Mouse (Mus musculus) forebrain, embryonic 11.5 days (tissue): ENCODE measurements around the gene Plcl1. TPM values are rescaled to one million over a fixed set of nuclear protein-coding genes. Genes with fewer than 3 reads are reported as not detected.

Experiments
- ATAC-seq: fragments of 200-750 bp; cut with Nextera tagmentation; replicated peaks from 2 replicates; pipeline ENCODE4 v1.8.0; 2017; ENCODE audit warnings: moderate TSS enrichment; ENCODE audit not compliant: low FRiP score
- DNase-seq: peaks from one replicate; pipeline ENCODE4 v3.0.0-alpha.2; 2017; ENCODE audit warnings: low spot score
- H3K27ac ChIP-seq: fragments of 300-500 bp; sonication (generic); 2 replicates; pipeline ENCODE4 v1.5.1; 2014; ENCODE audit warnings: low read depth, low read length
- H3K27me3 ChIP-seq: fragments of 300-500 bp; sonication (generic); 2 replicates; pipeline ENCODE4 v1.6.1; 2014; ENCODE audit warnings: mild to moderate bottlenecking, low read length, mixed read lengths; ENCODE audit not compliant: control insufficient read depth, insufficient read depth
- H3K36me3 ChIP-seq: fragments of 300-500 bp; sonication (generic); 2 replicates; pipeline ENCODE4 v1.6.1; 2014; ENCODE audit warnings: mild to moderate bottlenecking, low read length, moderate library complexity, mixed read lengths; ENCODE audit not compliant: control insufficient read depth, insufficient read depth
- H3K4me1 ChIP-seq: fragments of 300-500 bp; sonication (generic); replicated peaks from 2 replicates; pipeline ENCODE4 v1.6.1; 2014; ENCODE audit warnings: low read length, mixed read lengths; ENCODE audit not compliant: control insufficient read depth, insufficient read depth
- H3K4me2 ChIP-seq: fragments of 300-500 bp; sonication (generic); 2 replicates; pipeline ENCODE4 v1.6.1; 2014; ENCODE audit warnings: low read depth, mild to moderate bottlenecking, low read length, moderate library complexity, mixed read lengths; ENCODE audit not compliant: severe bottlenecking
- H3K4me3 ChIP-seq: fragments of 300-500 bp; sonication (generic); 2 replicates; pipeline ENCODE4 v1.5.1; 2014; ENCODE audit warnings: low read depth, low read length
- H3K9ac ChIP-seq: fragments of 300-500 bp; sonication (generic); 2 replicates; pipeline ENCODE4 v1.6.1; 2014; ENCODE audit warnings: low read length
- H3K9me3 ChIP-seq: fragments of 300-500 bp; sonication (generic); 2 replicates; pipeline ENCODE4 v1.6.1; 2016; ENCODE audit warnings: low read length, mixed read lengths; ENCODE audit not compliant: control insufficient read depth
- WGBS: fragments of 180-500 bp; shearing (Covaris S2); extraction: QIAGEN DNeasy Blood & Tissue Kit; methylation state at CpG from one replicate; pipeline ENCODE4 v1.1.7; 2014; 5-methylcytosine and 5-hydroxymethylcytosine counted together
- polyA plus RNA-seq: library from polyadenylated mRNA; unstranded; fragments of >200 nt; fragmentation: Nextera tagmentation; extraction: Ambion mirVana; gene quantifications from 2 replicates; pipeline ENCODE4 v1.2.1, GENCODE M21; 2014

Plcl1 gene
- polyA plus RNA-seq, 1 experiment from 2014 or later: 2.2 TPM

DNA sequence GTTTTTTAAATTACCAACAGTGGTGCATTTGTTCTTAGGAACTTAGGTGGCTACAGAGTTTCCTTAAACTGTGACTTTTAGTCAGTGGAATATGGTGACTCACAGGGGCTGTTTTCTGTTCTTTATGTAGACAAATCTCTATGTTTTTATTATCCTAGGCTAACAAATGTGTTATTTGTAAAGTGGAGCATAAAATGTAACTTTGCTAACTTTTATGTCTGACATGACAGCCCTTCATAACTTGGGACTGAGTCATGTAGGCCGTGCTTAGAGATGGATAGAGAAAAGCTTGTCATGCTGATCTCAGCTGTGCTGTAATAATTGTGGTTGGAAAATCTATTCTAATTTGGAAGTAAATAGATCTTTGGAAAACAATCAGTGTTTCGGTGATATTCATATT, 23.3 kb downstream of the Plcl1 start:
- no peaks in the 10 kb centered on the region for H3K4me1 ChIP-seq

DNA sequence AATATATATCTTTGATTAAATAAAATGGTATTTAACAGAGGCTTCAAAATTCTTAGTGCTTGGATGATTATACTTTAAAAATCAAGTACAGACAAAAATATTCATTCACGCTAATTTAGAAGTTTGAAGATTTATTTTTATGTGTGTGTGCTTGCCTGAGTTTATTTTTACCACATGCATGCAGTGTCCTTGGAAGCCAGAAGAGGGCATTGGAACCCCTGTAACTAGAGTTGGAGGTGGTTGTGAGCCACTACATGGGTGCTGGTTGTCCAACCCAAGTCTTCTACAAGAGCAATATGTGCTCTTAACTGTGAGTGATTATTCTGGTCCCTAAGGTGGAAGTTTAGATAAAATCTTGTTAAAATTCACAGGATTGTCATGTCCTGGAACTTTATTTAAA, 24.0 kb downstream of the Plcl1 start:
- ATAC-seq (no peak), DNase-seq (no peak)
- no peak overlapping the region for H3K4me3 ChIP-seq
- H3K9ac ChIP-seq: no peak overlapping the region
- H3K27me3 ChIP-seq: no peaks in the 10 kb centered on the region
- no peak overlapping the region for H3K27ac ChIP-seq
- H3K4me2 ChIP-seq: no peak overlapping the region
- H3K9me3 ChIP-seq: no peaks in the 10 kb centered on the region
- WGBS: 100% methylated on average over 1 of the region's 1 CpGs
- H3K4me1 ChIP-seq: no peaks in the 10 kb centered on the region
- H3K36me3 ChIP-seq: no peaks in the 10 kb centered on the region

More for the DNA sequence above, 23.3 kb downstream of the Plcl1 start:
- no peak for DNase-seq
- no peak for ATAC-seq
- Histone ChIP-seq H3K27ac (no peak overlapping the region), H3K36me3 (no peaks in the 10 kb centered on the region), H3K4me3 (no peak overlapping the region), H3K27me3 (no peaks in the 10 kb centered on the region), H3K9ac (no peak overlapping the region), H3K4me2 (no peak overlapping the region), H3K9me3 (no peaks in the 10 kb centered on the region)
- 93% methylated on average over 2 of the region's 2 CpGs for WGBS

DNA sequence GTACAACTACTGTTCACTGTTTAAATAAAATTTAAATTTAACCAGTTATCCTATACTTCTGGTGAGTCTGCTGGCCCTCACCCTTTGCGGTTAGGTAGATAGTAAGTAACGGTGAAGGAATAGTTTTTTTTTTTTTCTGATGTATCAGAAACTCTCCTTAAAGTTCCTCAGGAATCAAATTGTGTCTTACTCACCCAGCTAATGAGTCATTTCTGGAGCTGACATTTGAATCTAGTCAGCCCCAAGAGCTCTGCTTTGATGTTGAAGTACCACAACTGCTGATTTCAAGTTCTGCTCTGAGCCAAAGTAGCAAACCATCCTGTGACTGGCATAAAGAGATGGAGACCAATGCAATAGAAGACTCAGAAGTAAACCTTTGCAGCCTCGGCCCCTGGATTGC, 24.9 kb downstream of the Plcl1 start:
- Histone ChIP-seq H3K9me3 (no peaks in the 10 kb centered on the region), H3K4me2 (no peak overlapping the region), H3K27me3 (no peaks in the 10 kb centered on the region), H3K9ac (no peak overlapping the region), H3K4me1 (no peaks in the 10 kb centered on the region), H3K4me3 (no peak overlapping the region), H3K36me3 (no peaks in the 10 kb centered on the region), H3K27ac (no peak overlapping the region)
- WGBS: 96% methylated on average over 3 of the region's 3 CpGs
- DNase-seq: no peak
- no peak for ATAC-seq

DNA sequence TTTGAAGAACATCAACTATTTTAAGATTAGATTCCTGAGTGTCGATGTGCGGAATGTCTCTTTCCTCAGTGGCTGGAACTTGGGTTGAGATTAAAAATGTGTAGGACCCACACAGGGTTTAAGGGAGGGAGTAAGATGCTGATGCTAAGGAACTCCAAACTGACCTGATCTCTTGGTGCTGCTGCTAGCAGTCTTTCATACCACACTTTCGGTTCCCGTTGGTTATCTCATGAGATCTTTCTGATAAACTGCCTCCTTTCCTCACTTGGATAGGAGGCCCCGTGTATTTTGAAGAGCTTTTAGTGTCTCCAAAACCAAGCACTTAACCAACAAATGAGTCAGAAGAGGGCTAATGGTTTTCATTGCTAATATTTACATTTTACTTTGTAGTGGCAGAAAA, 30.9 kb downstream of the Plcl1 start:
- no peaks in the 10 kb centered on the region for H3K4me1 ChIP-seq
- 89% methylated on average over 5 of the region's 5 CpGs for WGBS
- DNase-seq: no peak
- H3K27ac ChIP-seq: no peak overlapping the region
- H3K4me3 ChIP-seq: no peak overlapping the region
- no peaks in the 10 kb centered on the region for H3K36me3 ChIP-seq
- H3K4me2 ChIP-seq: no peak overlapping the region
- no peak overlapping the region for H3K9ac ChIP-seq
- no peaks in the 10 kb centered on the region for H3K27me3 ChIP-seq
- no peak for ATAC-seq
- no peaks in the 10 kb centered on the region for H3K9me3 ChIP-seq

DNA sequence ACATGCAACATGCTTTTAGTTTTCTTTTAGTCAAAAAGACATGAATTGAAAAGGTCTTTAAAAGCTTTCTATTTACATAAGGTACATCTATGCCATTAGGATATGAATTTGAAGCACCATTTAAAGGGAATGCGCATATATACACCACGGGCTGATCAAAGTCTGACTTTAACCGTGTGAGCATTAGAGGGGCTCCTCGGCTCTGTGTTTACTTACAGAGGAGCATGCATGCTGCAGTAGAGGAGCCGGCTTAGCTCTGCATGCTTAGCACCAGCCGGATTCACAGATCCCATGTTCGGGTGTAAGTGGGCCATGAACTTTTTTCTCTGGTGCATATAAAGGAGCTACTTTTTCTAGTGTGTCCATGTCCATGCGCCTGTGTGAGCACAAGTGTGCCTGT, 31.4 kb downstream of the Plcl1 start:
- Histone ChIP-seq H3K9ac (no peak overlapping the region), H3K27ac (no peak overlapping the region), H3K4me2 (no peak overlapping the region), H3K9me3 (no peaks in the 10 kb centered on the region), H3K4me1 (no peaks in the 10 kb centered on the region), H3K4me3 (no peak overlapping the region), H3K36me3 (no peaks in the 10 kb centered on the region), H3K27me3 (no peaks in the 10 kb centered on the region)
- WGBS: 88% methylated on average over 8 of the region's 8 CpGs
- ATAC-seq: no peak
- no peak for DNase-seq

DNA sequence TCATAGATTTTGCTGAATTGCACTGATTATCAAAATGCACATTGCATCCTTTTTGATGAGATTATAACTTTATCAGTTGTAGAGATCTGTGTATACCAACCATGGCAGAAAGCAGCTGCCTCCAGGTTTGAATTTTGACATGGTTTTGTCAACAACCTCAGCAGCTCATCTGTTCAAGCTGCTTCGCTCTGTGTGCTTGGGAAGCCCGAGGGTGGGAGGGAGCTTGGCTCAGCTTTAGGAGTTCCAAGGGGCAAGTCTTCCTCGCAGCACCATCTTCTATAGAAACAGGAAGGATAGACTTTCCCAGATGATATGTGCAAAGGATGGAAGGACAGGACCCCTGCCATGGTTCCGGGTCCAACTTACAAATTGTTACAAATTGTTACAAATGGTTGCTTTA, 32.9 kb downstream of the Plcl1 start:
- 86% methylated on average over 4 of the region's 4 CpGs for WGBS
- Histone ChIP-seq H3K27ac (no peak overlapping the region), H3K4me2 (no peak overlapping the region), H3K27me3 (no peaks in the 10 kb centered on the region), H3K4me1 (no peaks in the 10 kb centered on the region), H3K9me3 (no peaks in the 10 kb centered on the region), H3K36me3 (no peaks in the 10 kb centered on the region), H3K4me3 (no peak overlapping the region), H3K9ac (no peak overlapping the region)
- DNase-seq (no peak), ATAC-seq (no peak)

DNA sequence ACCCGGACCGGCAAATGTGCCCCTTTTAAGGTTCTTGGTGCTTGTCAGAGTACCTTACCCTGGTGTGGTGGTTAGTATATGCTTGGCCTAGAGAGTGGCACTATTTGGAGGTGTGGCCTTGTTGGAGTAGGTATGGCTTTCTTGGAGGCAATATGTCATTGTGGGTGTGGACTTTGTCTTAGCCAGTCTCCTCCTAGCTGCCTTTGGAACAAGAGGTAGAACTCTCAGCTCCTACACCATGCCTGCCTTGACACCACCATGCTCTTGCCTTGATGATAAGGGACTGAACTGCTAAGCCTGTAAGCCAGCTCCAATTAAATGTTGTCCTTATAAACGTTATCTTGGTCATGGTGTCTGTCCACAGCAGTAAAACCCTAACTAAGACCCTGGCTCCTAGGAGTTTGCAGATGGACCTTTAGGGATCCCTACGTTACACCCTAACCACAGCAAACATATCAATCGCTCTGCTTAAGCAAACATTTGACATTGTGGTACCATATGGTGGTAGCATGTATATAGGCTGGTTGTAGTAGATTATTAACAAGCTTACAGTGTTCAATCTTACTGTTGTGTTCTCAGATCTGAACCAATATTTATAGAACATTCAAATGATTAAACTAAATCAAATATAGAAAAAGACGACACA, 39.4 kb downstream of the Plcl1 start:
- H3K4me1 ChIP-seq: no peaks in the 10 kb centered on the region
- H3K4me3 ChIP-seq: no peak overlapping the region
- no peak overlapping the region for H3K9ac ChIP-seq
- DNase-seq (no peak), ATAC-seq (no peak)
- H3K4me2 ChIP-seq: no peak overlapping the region
- no peak overlapping the region for H3K27ac ChIP-seq
- H3K36me3 ChIP-seq: no peaks in the 10 kb centered on the region
- no peaks in the 10 kb centered on the region for H3K9me3 ChIP-seq
- no peaks in the 10 kb centered on the region for H3K27me3 ChIP-seq
- 90% methylated on average over 6 of the region's 6 CpGs for WGBS

DNA sequence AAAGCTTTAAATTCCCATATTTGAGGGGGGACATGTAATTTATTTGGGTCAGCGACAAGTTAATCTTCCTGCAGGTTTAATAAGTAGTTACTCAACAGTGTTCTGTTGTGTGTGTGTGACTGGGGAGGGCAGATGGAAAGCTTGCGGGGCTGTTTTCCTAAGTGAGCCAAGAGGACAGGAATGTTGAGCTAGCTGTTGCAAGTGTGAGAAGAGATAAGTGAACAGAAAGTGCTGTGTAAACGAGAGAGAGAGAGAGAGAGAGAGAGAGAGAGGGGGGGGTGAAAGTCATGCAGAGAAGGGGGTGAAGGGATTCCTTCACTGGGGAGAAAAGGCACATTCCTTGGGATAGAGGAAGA, 39.9 kb downstream of the Plcl1 start:
- no peak overlapping the region for H3K4me2 ChIP-seq
- H3K4me1 ChIP-seq: no peaks in the 10 kb centered on the region
- DNase-seq (no peak), ATAC-seq (no peak)
- H3K27me3 ChIP-seq: no peaks in the 10 kb centered on the region
- no peak overlapping the region for H3K4me3 ChIP-seq
- H3K9ac ChIP-seq: no peak overlapping the region
- H3K36me3 ChIP-seq: no peaks in the 10 kb centered on the region
- no peak overlapping the region for H3K27ac ChIP-seq
- H3K9me3 ChIP-seq: no peaks in the 10 kb centered on the region
- WGBS: 83% methylated on average over 3 of the region's 3 CpGs

DNA sequence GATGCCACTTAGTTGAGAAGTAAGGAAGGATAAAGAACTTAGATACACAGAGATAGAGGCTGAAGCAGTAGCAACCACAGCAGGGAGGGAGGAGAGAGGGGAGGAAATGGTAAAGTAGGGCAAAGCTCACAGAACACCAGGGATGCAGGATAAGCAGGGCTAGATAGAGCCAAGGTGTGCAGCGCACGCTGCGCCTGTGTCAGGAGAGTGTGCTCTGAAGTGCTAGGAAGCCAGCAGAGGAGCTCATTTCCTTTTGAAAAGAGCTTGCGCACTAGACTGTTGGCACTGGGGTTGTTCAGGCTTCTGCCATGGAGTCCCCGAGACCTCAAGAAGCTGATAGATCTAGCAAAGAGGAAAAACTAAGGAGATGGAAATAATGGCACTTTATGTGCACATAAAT, 40.6 kb downstream of the Plcl1 start:
- DNase-seq: no peak
- Histone ChIP-seq H3K27me3 (no peaks in the 10 kb centered on the region), H3K9ac (no peak overlapping the region), H3K36me3 (no peaks in the 10 kb centered on the region), H3K4me3 (no peak overlapping the region), H3K9me3 (no peaks in the 10 kb centered on the region), H3K4me2 (no peak overlapping the region), H3K4me1 (no peaks in the 10 kb centered on the region), H3K27ac (no peak overlapping the region)
- 93% methylated on average over 5 of the region's 5 CpGs for WGBS
- no peak for ATAC-seq
